Mouse (Mus musculus): ENCODE data around the gene Ptprq. TPM values are rescaled to one million over a fixed set of nuclear protein-coding genes. Genes with fewer than 3 reads are reported as not detected.

The Ptprq gene
- polyA plus RNA-seq, 1 experiment = 0.02 TPM

- Histone ChIP-seq H3K36me3 (ENCODE audit: control insufficient read depth, insufficient read depth) (no peaks in the 10 kb centered on the region), H3ac (ENCODE audit: control insufficient read depth, insufficient read length, low read depth) (no peak overlapping the region), H3K79me2 (ENCODE audit: control insufficient read depth, insufficient read depth) (no peaks in the 10 kb centered on the region), H3K79me3 (ENCODE audit: low read depth) (no peaks in the 10 kb centered on the region), H3K4me3 (ENCODE audit: insufficient read depth, poor library complexity, severe bottlenecking) (no peak overlapping the region), H3K27me3 (ENCODE audit: control insufficient read depth, insufficient read depth, insufficient read length) (no peaks in the 10 kb centered on the region)
- TF ChIP-seq MYOD1 (IDR thresholded peaks at IDR 0.05; ENCODE audit: control insufficient read depth, insufficient read length, low read depth) (no peak), MYOG (IDR thresholded peaks at IDR 0.05; ENCODE audit: control insufficient read depth, extremely low read depth, insufficient read length) (no peak), FOSL1 (IDR thresholded peaks at IDR 0.05; ENCODE audit: insufficient read depth, low read length, poor library complexity, severe bottlenecking) (no peak), CEBPB (IDR thresholded peaks at IDR 0.05; ENCODE audit: low read depth) (no peak), CTCF (IDR thresholded peaks at IDR 0.05; ENCODE audit: control insufficient read depth, insufficient read depth, insufficient read length) (no peak), USF1 (IDR thresholded peaks at IDR 0.05; ENCODE audit: low read depth) (no peak), MAX (IDR thresholded peaks at IDR 0.05) (no peak)
Observed at GRCm38 (mm10) chr10:107528758-107529157, 191.1 kb downstream of the Ptprq start.

DNA sequence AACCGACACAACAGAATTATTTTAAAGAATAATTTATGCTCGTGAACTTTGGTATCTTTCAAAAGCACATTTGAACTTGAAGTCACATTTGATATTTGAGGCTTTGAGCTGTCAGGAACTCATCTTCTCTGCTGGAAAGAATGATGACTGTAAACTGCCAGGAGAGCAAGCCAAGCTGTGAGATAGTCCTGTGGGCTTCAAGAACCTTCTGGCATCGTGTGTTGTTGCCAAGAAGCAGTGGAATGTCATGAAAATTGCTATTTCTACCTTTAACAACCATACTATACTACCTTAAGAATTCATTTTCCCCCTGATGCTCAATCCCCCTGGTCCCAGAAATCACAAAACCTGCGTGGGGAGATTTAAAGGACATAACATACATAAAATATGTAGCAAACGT is 200.6 kb downstream of the Ptprq start:
- Histone ChIP-seq H3K79me3 (ENCODE audit: low read depth) (no peaks in the 10 kb centered on the region), H3K79me2 (ENCODE audit: control insufficient read depth, insufficient read depth) (no peaks in the 10 kb centered on the region), H3K36me3 (ENCODE audit: control insufficient read depth, insufficient read depth) (no peaks in the 10 kb centered on the region), H3K4me3 (ENCODE audit: insufficient read depth, poor library complexity, severe bottlenecking) (no peak overlapping the region), H3K27me3 (ENCODE audit: control insufficient read depth, insufficient read depth, insufficient read length) (no peaks in the 10 kb centered on the region), H3ac (ENCODE audit: control insufficient read depth, insufficient read length, low read depth) (no peak overlapping the region)
- no peak for TF ChIP-seq FOSL1 (IDR thresholded peaks at IDR 0.05; ENCODE audit: insufficient read depth, low read length, poor library complexity, severe bottlenecking)
- no peak for TF ChIP-seq MYOD1 (IDR thresholded peaks at IDR 0.05; ENCODE audit: control insufficient read depth, insufficient read length, low read depth)
- no peak for TF ChIP-seq CTCF (IDR thresholded peaks at IDR 0.05; ENCODE audit: control insufficient read depth, insufficient read depth, insufficient read length)
- TF ChIP-seq MYOG (IDR thresholded peaks at IDR 0.05; ENCODE audit: control insufficient read depth, extremely low read depth, insufficient read length) = no peak
- no peak for TF ChIP-seq CEBPB (IDR thresholded peaks at IDR 0.05; ENCODE audit: low read depth)

DNA sequence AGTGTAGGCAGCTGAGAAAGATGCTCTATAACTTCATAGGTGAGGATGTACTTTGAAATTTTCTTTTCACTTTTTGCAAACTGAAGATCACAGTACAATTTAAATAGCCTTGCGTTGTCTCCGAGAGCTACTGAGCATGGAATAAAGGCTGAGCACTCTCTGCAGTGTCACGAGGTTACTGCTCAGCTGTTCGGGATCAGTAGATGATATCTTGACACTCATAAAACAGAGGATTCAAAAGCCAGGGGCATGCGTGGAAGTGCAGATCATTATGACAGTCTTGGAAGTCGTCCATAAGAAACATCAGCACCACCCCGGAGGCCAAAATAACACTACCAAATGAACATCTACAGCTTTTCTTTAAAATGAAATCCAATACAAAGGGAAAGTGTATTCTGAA is 203.2 kb downstream of the Ptprq start:
- TF ChIP-seq CEBPB (IDR thresholded peaks at IDR 0.05; ENCODE audit: low read depth) = no peak
- TF ChIP-seq FOSL1 (IDR thresholded peaks at IDR 0.05; ENCODE audit: insufficient read depth, low read length, poor library complexity, severe bottlenecking) = no peak
- no peak for TF ChIP-seq CTCF (IDR thresholded peaks at IDR 0.05; ENCODE audit: control insufficient read depth, insufficient read depth, insufficient read length)
- no peaks in the 10 kb centered on the region for H3K36me3 ChIP-seq (ENCODE audit: control insufficient read depth, insufficient read depth)

GRCm38 (mm10) chr10:107514735-107515134 is 205.1 kb downstream of the Ptprq start:
- Histone ChIP-seq H3K27me3 (ENCODE audit: control insufficient read depth, insufficient read depth, insufficient read length) (no peaks in the 10 kb centered on the region), H3ac (ENCODE audit: control insufficient read depth, insufficient read length, low read depth) (no peak overlapping the region), H3K79me3 (ENCODE audit: low read depth) (no peaks in the 10 kb centered on the region), H3K36me3 (ENCODE audit: control insufficient read depth, insufficient read depth) (no peaks in the 10 kb centered on the region), H3K79me2 (ENCODE audit: control insufficient read depth, insufficient read depth) (no peaks in the 10 kb centered on the region), H3K4me3 (ENCODE audit: insufficient read depth, poor library complexity, severe bottlenecking) (no peak overlapping the region)
- no peak for TF ChIP-seq CEBPB (IDR thresholded peaks at IDR 0.05; ENCODE audit: low read depth)
- no peak for TF ChIP-seq MYOG (IDR thresholded peaks at IDR 0.05; ENCODE audit: control insufficient read depth, extremely low read depth, insufficient read length)
- no peak for TF ChIP-seq MAX (IDR thresholded peaks at IDR 0.05)
- TF ChIP-seq CTCF (IDR thresholded peaks at IDR 0.05; ENCODE audit: control insufficient read depth, insufficient read depth, insufficient read length) = no peak
- no peak for TF ChIP-seq USF1 (IDR thresholded peaks at IDR 0.05; ENCODE audit: low read depth)
- TF ChIP-seq MYOD1 (IDR thresholded peaks at IDR 0.05; ENCODE audit: control insufficient read depth, insufficient read length, low read depth) = no peak
- no peak for TF ChIP-seq FOSL1 (IDR thresholded peaks at IDR 0.05; ENCODE audit: insufficient read depth, low read length, poor library complexity, severe bottlenecking)

More for the DNA sequence above, 203.2 kb downstream of the Ptprq start:
- Histone ChIP-seq H3ac (ENCODE audit: control insufficient read depth, insufficient read length, low read depth) (no peak overlapping the region), H3K4me3 (ENCODE audit: insufficient read depth, poor library complexity, severe bottlenecking) (no peak overlapping the region), H3K79me2 (ENCODE audit: control insufficient read depth, insufficient read depth) (no peaks in the 10 kb centered on the region), H3K27me3 (ENCODE audit: control insufficient read depth, insufficient read depth, insufficient read length) (no peaks in the 10 kb centered on the region), H3K79me3 (ENCODE audit: low read depth) (no peaks in the 10 kb centered on the region)

DNA sequence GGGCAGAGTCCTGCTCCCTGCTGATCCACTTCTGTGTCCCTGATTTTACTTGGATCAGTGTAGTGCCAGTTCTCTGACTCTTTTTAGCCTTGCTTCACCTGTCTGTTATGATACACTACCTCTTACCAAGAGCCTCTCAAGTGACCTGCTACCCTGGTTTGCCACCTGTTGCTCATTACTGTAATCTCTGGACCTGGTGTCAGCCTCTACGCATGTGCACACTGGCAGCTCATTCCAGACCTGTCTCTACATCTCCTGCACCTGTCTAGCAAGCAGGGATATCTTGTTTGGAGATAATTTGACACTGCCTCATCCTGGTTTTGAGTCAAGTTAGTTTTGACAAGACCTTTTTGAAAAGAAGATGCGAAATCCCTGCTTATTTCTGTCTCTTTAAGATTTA is 213.5 kb downstream of the Ptprq start:
- no peak for TF ChIP-seq CEBPB (IDR thresholded peaks at IDR 0.05; ENCODE audit: low read depth)
- TF ChIP-seq FOSL1 (IDR thresholded peaks at IDR 0.05; ENCODE audit: insufficient read depth, low read length, poor library complexity, severe bottlenecking) = no peak
- H3K36me3 ChIP-seq (ENCODE audit: control insufficient read depth, insufficient read depth) = no peaks in the 10 kb centered on the region
- no peaks in the 10 kb centered on the region for H3K27me3 ChIP-seq (ENCODE audit: control insufficient read depth, insufficient read depth, insufficient read length)
- no peak overlapping the region for H3K4me3 ChIP-seq (ENCODE audit: insufficient read depth, poor library complexity, severe bottlenecking)
- H3ac ChIP-seq (ENCODE audit: control insufficient read depth, insufficient read length, low read depth) = no peak overlapping the region
- H3K79me2 ChIP-seq (ENCODE audit: control insufficient read depth, insufficient read depth) = no peaks in the 10 kb centered on the region
- no peaks in the 10 kb centered on the region for H3K79me3 ChIP-seq (ENCODE audit: low read depth)

GRCm38 (mm10) chr10:107503430-107503829 is 216.4 kb downstream of the Ptprq start:
- no peaks in the 10 kb centered on the region for H3K79me3 ChIP-seq (ENCODE audit: low read depth)
- H3K36me3 ChIP-seq (ENCODE audit: control insufficient read depth, insufficient read depth) = no peaks in the 10 kb centered on the region
- H3K79me2 ChIP-seq (ENCODE audit: control insufficient read depth, insufficient read depth) = no peaks in the 10 kb centered on the region
- no peak overlapping the region for H3K4me3 ChIP-seq (ENCODE audit: insufficient read depth, poor library complexity, severe bottlenecking)
- no peaks in the 10 kb centered on the region for H3K27me3 ChIP-seq (ENCODE audit: control insufficient read depth, insufficient read depth, insufficient read length)
- TF ChIP-seq CEBPB (IDR thresholded peaks at IDR 0.05; ENCODE audit: low read depth) (peak; percentile 79), CTCF (IDR thresholded peaks at IDR 0.05; ENCODE audit: control insufficient read depth, insufficient read depth, insufficient read length) (no peak)
- H3ac ChIP-seq (ENCODE audit: control insufficient read depth, insufficient read length, low read depth) = no peak overlapping the region

All from C2C12 (cell line).